Mouse (Mus musculus): ENCODE measurements at regions not wholly inside any gene's neighbourhood (a gene's known extent, or its start where the extent isn't known, plus 50 kb on each side); places are given as distances from the start of the nearest gene placed in this dataset.

- no peak for DNase-seq (ENCODE audit: extremely low read depth, low read depth)
Measured at GRCm38 (mm10) chr10:14231464-14231863, 265.6 kb downstream of the Hivep2 start.

- no peak for DNase-seq (ENCODE audit: extremely low read depth, low read depth)
Measured at GRCm38 (mm10) chr10:14217284-14217683, 251.4 kb downstream of the Hivep2 start.

GRCm38 (mm10) chr10:14216191-14216992 lies 250.5 kb downstream of the Hivep2 start:
- DNase-seq (ENCODE audit: extremely low read depth, low read depth), result no peak

GRCm38 (mm10) chr10:14215512-14215911 lies 249.6 kb downstream of the Hivep2 start:
- DNase-seq (ENCODE audit: extremely low read depth, low read depth), result no peak

- DNase-seq (ENCODE audit: extremely low read depth, low read depth), result no peak
Measured at GRCm38 (mm10) chr10:14213536-14213935, 247.7 kb downstream of the Hivep2 start.

- no peak for DNase-seq (ENCODE audit: extremely low read depth, low read depth)
Measured at GRCm38 (mm10) chr10:14211926-14212325, 246.1 kb downstream of the Hivep2 start.

GRCm38 (mm10) chr10:14211481-14211880 lies 245.6 kb downstream of the Hivep2 start:
- DNase-seq (ENCODE audit: extremely low read depth, low read depth), result no peak

GRCm38 (mm10) chr10:14210445-14210844 lies 244.6 kb downstream of the Hivep2 start:
- no peak for DNase-seq (ENCODE audit: extremely low read depth, low read depth)

- DNase-seq (ENCODE audit: extremely low read depth, low read depth), result no peak
Measured at GRCm38 (mm10) chr10:14210045-14210444, 244.2 kb downstream of the Hivep2 start.

- DNase-seq (ENCODE audit: extremely low read depth, low read depth), result no peak
Measured at GRCm38 (mm10) chr10:14208206-14208605, 242.3 kb downstream of the Hivep2 start.

- DNase-seq (ENCODE audit: extremely low read depth, low read depth), result peak; percentile 0
Measured at GRCm38 (mm10) chr10:14207616-14208015, 241.7 kb downstream of the Hivep2 start.

- no peak for DNase-seq (ENCODE audit: extremely low read depth, low read depth)
Measured at GRCm38 (mm10) chr10:14207051-14207570, 241.2 kb downstream of the Hivep2 start.
